Mouse (Mus musculus) megakaryocyte, embryonic 14.5 days (primary cell): ENCODE measurements at regions not wholly inside any gene's neighbourhood (a gene's known extent, or its start where the extent isn't known, plus 50 kb on each side); places are given as distances from the start of the nearest gene placed in this dataset.

Experiments
- H3K27me3 ChIP-seq: replicated peaks from 2 replicates; pipeline ENCODE3; 2012; ENCODE audit warnings: inconsistent platforms
- H3K36me3 ChIP-seq: replicated peaks from 2 replicates; pipeline ENCODE3; 2012; ENCODE audit warnings: low read length, inconsistent platforms, mixed read lengths
- H3K4me1 ChIP-seq: 2 replicates; pipeline ENCODE4 v1.6.1; 2012; ENCODE audit warnings: inconsistent platforms
- H3K4me3 ChIP-seq: replicated peaks from 2 replicates; pipeline ENCODE3; 2012; ENCODE audit warnings: moderate library complexity, mild to moderate bottlenecking, inconsistent platforms
- H3K9me3 ChIP-seq: 2 replicates; pipeline ENCODE4 v1.6.1; 2012; ENCODE audit warnings: inconsistent platforms
- FLI1 ChIP-seq: IDR thresholded peaks from 2 replicates; pipeline ENCODE4 v1.6.1; 2012; ENCODE audit warnings: low read length, inconsistent platforms, mixed read lengths
- GATA1 ChIP-seq: IDR thresholded peaks from 3 replicates; pipeline ENCODE4 v1.6.1; 2012; ENCODE audit warnings: mixed read lengths, low read length, inconsistent platforms, borderline replicate concordance

DNA sequence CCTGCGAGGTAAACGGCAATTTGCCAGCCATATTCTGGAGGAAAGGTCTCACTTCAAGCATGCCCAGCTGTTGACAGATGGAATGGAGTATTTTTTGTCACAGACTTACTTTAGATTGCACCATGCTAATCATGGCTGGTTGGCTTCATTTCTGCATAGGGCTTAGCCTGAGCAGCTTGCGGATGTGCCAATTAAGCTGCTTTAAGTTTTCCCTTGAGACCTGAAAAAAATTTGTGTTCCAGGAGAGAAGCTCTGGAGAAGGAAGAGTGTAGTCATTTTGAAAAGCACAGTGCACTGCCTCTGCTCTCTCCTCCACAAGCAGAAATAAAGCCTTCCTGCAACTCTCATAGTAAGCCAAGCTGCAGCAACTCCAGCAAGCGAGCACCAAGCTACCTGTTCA, 182.8 kb upstream of the Pitrm1 start:
- Histone ChIP-seq H3K4me1 (no peaks in the 10 kb centered on the region), H3K27me3 (no peaks in the 10 kb centered on the region), H3K4me3 (no peak overlapping the region), H3K36me3 (no peaks in the 10 kb centered on the region), H3K9me3 (no peaks in the 10 kb centered on the region)
- TF ChIP-seq FLI1 (no peak), GATA1 (no peak)

DNA sequence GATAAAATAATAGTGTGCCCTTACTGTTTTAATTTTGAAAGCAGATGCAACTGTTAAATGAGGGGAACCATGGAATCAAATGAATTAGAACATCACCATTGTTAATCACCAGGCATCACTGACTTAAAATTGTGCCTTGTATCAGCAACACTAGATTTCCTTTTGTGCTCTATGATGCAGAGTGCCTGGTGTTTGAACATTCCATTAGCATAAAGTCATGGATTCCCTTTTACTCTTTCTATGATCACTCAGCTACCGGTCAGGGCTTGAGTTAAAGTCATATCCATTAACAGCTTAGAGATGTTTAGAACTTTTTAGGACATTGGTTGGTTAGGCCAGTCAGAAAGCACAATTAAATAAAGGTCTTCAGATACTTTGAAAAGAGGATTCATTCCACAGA, 180.3 kb upstream of the Pitrm1 start:
- H3K36me3 ChIP-seq = no peaks in the 10 kb centered on the region
- H3K27me3 ChIP-seq = no peaks in the 10 kb centered on the region
- H3K4me3 ChIP-seq = no peak overlapping the region
- TF ChIP-seq FLI1 = no peak
- no peak for TF ChIP-seq GATA1
- H3K4me1 ChIP-seq = no peaks in the 10 kb centered on the region
- no peaks in the 10 kb centered on the region for H3K9me3 ChIP-seq

DNA sequence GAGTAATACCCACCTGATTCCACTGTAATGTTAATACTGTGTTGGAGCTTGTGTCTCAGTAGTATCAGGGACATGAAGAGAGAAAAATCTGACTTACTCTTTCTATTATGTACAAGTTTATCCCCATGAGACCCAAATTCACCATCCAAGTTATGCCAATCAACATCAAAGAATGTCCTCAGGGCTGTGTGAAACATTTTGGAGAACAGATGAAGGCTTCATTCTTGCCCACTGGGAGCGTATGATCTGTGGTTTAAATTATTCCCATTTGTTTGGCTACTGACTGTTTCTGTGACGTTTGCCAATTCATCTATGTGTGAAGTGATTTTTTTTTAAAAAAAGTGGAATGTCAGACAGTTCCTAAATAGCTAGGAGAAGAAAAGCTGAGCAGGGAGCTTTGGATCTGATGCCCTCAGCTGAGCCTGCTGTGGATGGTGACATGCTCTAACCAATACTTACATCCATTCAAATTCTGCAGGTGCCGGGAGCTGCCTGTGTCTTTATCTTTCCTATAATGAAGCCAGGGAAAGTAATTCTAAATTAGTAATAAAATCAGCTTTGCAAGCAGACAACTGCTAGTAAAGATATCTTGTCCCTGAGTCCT, 173.3 kb upstream of the Pitrm1 start:
- Histone ChIP-seq H3K36me3 (no peaks in the 10 kb centered on the region), H3K27me3 (no peaks in the 10 kb centered on the region)

DNA sequence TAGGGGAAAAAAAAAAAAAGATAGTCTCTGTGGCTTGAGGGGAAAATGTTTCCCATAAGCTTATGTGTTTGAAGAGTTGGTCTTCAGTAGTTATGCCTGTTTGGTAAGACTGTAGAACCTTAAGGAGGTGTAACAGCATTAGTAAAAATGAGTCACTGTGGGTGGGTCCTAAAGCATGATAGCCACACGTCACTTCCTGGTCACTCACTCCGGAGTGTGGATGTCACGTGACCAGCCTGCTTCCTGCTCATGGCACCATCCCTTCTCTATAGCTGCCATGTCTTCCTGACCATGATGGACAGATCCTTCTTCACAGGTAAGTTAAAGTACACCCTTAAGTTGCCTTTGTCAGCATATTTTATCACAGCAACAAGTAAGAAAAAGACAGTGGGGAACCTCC, 170.0 kb upstream of the Pitrm1 start:
- Histone ChIP-seq H3K4me3 (peak overlapping the region; percentile 24), H3K9me3 (0 out of 2 replicates have a peak, but pooled peaks cover 5% of the 10 kb centered on the region), H3K27me3 (no peaks in the 10 kb centered on the region), H3K36me3 (no peaks in the 10 kb centered on the region), H3K4me1 (no peaks in the 10 kb centered on the region)
- TF ChIP-seq GATA1 (no peak), FLI1 (no peak)

More for the DNA sequence above, 173.3 kb upstream of the Pitrm1 start:
- Histone ChIP-seq H3K4me3 (no peak overlapping the region), H3K4me1 (no peaks in the 10 kb centered on the region), H3K9me3 (0 out of 2 replicates have a peak, but pooled peaks cover 3% of the 10 kb centered on the region)
- TF ChIP-seq GATA1 (no peak), FLI1 (no peak)

DNA sequence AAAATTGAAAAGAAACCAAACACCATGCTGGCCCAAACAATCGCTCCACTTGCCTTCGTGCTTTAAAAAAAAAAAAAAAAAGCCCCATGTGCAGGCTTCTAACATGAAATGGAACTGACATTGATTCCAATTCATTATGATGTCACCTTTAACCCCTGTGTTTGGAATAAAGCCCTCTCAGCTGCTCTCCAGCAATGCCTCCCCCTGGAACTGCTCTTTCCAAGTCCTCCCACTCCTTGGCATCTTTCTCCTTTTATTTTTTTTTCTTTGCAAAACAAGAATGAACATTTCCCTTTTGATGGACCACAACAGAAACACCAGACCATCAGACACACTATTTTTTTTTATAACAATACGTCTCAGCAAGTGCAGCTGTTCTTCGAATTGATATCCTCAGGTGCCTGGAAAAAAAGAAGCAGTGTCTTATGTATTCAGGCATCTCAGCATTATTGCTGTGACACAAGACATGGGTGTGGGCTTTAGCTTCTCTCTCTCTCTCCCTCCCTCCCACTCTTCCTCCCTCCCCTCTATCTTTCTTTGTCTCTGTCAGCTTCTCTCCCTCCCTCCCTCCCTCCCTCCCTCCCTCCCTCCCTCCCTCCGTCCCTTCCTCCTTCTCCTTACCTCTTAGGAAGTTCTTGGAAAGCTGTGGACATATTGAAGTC, 152.3 kb upstream of the Pitrm1 start:
- Histone ChIP-seq H3K36me3 (no peaks in the 10 kb centered on the region), H3K27me3 (no peaks in the 10 kb centered on the region), H3K4me1 (no peaks in the 10 kb centered on the region), H3K9me3 (0 out of 2 replicates have a peak, but pooled peaks cover 2% of the 10 kb centered on the region), H3K4me3 (no peak overlapping the region)
- TF ChIP-seq FLI1 (no peak), GATA1 (no peak)

DNA sequence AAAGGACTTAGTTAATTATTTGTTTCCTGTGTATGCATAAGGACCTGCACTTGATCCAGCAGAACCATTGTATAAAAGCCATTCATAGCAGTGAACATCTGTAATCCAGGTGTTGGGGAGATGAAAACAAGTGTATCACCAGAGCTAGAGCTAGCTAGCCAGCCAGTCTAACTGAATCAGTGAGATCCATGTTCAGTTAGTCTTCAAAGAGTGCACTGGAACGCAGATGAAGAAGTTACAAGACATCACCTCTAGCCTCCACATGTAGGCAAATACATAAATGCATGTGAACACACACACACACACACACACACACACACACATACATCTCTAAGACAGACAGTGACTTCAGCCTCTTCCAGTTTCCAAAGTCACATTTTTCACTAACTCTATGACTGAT, 150.3 kb upstream of the Pitrm1 start:
- H3K9me3 ChIP-seq = 0 out of 2 replicates have a peak, but pooled peaks cover 2% of the 10 kb centered on the region
- no peaks in the 10 kb centered on the region for H3K27me3 ChIP-seq

DNA sequence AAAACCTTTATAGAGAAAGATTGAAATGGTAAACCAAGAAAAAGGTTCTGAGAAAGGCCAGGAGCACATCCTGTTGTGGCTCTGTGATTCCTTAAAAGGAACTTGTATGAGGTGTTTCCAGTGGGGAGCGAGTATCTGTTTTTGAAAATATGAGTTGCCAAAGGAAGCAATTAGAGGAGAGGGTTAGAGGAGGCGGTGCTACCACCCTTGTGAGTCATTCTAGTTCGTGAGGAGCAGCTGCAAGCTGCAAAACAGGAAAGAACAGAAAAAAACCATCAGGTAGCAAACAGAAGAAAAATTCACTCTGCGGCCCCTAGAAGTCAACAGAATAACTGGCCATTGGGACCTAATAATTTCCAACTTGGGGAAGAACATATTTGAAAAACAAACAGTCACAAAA, 116.1 kb upstream of the Pitrm1 start:
- no peaks in the 10 kb centered on the region for H3K4me1 ChIP-seq
- no peaks in the 10 kb centered on the region for H3K36me3 ChIP-seq
- no peak overlapping the region for H3K4me3 ChIP-seq
- no peaks in the 10 kb centered on the region for H3K9me3 ChIP-seq
- TF ChIP-seq GATA1 = no peak
- no peaks in the 10 kb centered on the region for H3K27me3 ChIP-seq

More for the DNA sequence above, 150.3 kb upstream of the Pitrm1 start:
- no peak for TF ChIP-seq GATA1
- TF ChIP-seq FLI1 = no peak
- H3K4me3 ChIP-seq = no peak overlapping the region
- no peaks in the 10 kb centered on the region for H3K4me1 ChIP-seq
- no peaks in the 10 kb centered on the region for H3K36me3 ChIP-seq

DNA sequence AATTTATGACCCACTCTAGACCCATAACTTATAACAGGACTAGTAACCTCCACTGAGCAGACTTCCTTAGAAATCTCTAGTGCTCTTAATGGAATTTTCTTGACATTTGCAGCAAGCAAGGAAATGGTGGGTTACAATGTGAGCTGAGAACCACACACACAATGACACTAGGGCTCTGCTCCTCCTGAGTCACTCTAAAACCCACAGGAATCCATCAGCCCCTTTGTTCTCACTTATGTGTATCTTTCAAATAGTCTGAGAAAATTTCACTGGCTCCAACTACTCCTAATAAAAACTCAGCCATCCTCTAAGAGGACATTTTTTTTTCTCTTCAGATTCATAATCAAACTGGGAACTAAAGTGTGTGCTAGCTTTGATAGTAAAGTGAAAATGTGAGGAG, 101.0 kb upstream of the Pitrm1 start:
- no peaks in the 10 kb centered on the region for H3K4me1 ChIP-seq

DNA sequence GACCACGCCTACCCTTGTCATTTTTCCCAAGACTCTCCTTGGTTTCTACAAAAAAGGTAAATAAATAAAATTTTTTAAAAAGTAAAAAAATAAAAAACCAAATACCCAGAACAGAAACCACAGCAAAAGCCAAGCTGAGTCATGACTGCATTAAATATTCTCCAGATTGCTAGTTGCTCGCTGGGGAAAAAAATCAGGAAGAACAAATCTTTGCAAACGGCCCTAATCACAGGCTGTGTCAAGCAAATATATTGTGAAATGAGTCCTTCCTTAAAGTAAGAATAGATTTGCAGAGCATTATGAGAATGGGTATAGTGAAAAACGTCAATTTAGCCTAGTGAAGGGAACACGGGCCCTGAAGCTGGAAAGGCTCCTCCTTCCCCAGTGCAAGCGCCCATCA, 86.6 kb upstream of the Pitrm1 start:
- Histone ChIP-seq H3K4me3 (no peak overlapping the region), H3K36me3 (no peaks in the 10 kb centered on the region), H3K27me3 (no peaks in the 10 kb centered on the region), H3K9me3 (no peaks in the 10 kb centered on the region), H3K4me1 (no peaks in the 10 kb centered on the region)
- TF ChIP-seq FLI1 (no peak), GATA1 (no peak)

More for the DNA sequence above, 101.0 kb upstream of the Pitrm1 start:
- H3K9me3 ChIP-seq = peaks cover 3% of the 10 kb centered on the region; the same call in 1 of the 2 replicates
- H3K36me3 ChIP-seq = no peaks in the 10 kb centered on the region
- no peaks in the 10 kb centered on the region for H3K27me3 ChIP-seq
- no peak for TF ChIP-seq FLI1
- no peak for TF ChIP-seq GATA1
- H3K4me3 ChIP-seq = no peak overlapping the region

DNA sequence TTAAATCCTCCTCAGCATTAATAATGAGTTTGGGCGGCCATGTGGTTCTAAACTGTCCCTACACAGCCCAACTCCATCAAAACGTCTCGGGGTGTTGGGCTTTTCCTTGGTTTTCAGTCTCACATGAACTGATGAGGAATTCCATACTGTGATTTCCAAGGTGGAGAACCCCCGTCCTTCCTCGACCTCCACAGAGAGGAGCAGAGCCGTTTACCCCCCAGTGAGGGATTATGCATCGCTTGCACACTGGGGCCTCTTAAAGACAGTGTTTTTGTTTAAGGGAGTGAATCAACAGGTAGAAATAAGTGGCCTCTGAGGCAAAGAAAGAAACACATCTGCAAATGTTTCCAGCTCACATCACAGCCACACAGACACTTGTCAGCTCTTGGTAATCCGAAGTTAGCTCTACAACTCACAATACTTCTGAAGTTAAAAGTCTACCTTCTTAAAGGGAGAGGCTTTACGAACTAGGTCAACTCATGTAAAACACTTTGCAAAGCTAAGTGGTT, 82.0 kb upstream of the Pitrm1 start:
- no peak for TF ChIP-seq FLI1
- TF ChIP-seq GATA1 = no peak
- Histone ChIP-seq H3K4me3 (no peak overlapping the region), H3K4me1 (no peaks in the 10 kb centered on the region), H3K36me3 (no peaks in the 10 kb centered on the region), H3K9me3 (peaks cover 7% of the 10 kb centered on the region; the same call in 1 of the 2 replicates), H3K27me3 (no peaks in the 10 kb centered on the region)
